Mouse (Mus musculus) WW6 (cell line): Measurements from ENCODE around the gene Olfr649.

Experiments used
- DNase-seq: peaks from one replicate; pipeline ENCODE4 v3.0.0-alpha.2; 2013; ENCODE audit warnings: low read depth, low spot score

Olfr649 gene

GRCm38 (mm10) chr7:104195885-104196284 lies at the start of gene Olfr649:
TSS of gene Olfr649 (minus strand) at chr7:104195985.
- DNase-seq, result no peak

- peak; percentile 68 for DNase-seq
These were observed 48.7 kb upstream of the Olfr649 start, which contains the start of gene Trim34a for GRCm38 (mm10) chr7:104244287-104245181. TSS of gene Trim34a (plus strand) at chr7:104244457.

- no peak for DNase-seq
These were observed 47.8 kb upstream of the Olfr649 start for GRCm38 (mm10) chr7:104243616-104244015.

GRCm38 (mm10) chr7:104240857-104241256 lies 45.1 kb upstream of the Olfr649 start:
- no peak for DNase-seq

- DNase-seq, result no peak
These were observed 35.4 kb upstream of the Olfr649 start for GRCm38 (mm10) chr7:104231203-104231602.

- peak; percentile 83 for DNase-seq
These were observed 23.1 kb upstream of the Olfr649 start, which contains the start of gene Trim6 for GRCm38 (mm10) chr7:104218701-104219569. TSS of gene Trim6 (plus strand) at chr7:104218793.

- peak; percentile 49 for DNase-seq
These were observed 22.1 kb upstream of the Olfr649 start for GRCm38 (mm10) chr7:104217881-104218280.

GRCm38 (mm10) chr7:104216011-104216535 lies 20.3 kb upstream of the Olfr649 start:
- DNase-seq, result no peak

GRCm38 (mm10) chr7:104206197-104206596 lies 10.4 kb upstream of the Olfr649 start:
- no peak for DNase-seq

- peak; percentile 54 for DNase-seq
These were observed 4.0 kb upstream of the Olfr649 start for GRCm38 (mm10) chr7:104199822-104200221.

GRCm38 (mm10) chr7:104191275-104191674 lies 4.5 kb downstream of the Olfr649 start:
- DNase-seq, result no peak

- no peak for DNase-seq
These were observed 12.5 kb downstream of the Olfr649 start, which contains the start of gene Olfr648 for GRCm38 (mm10) chr7:104183292-104183691. TSS of gene Olfr648 (minus strand) at chr7:104183392.

GRCm38 (mm10) chr7:104179074-104179473 lies 16.7 kb downstream of the Olfr649 start:
- no peak for DNase-seq

- DNase-seq, result no peak
These were observed 17.2 kb downstream of the Olfr649 start for GRCm38 (mm10) chr7:104178422-104179054.

- DNase-seq, result no peak
These were observed 20.7 kb downstream of the Olfr649 start for GRCm38 (mm10) chr7:104175085-104175484.

GRCm38 (mm10) chr7:104169634-104170204 lies 26.1 kb downstream of the Olfr649 start:
- no peak for DNase-seq

GRCm38 (mm10) chr7:104167105-104167504 lies 28.7 kb downstream of the Olfr649 start:
- no peak for DNase-seq

GRCm38 (mm10) chr7:104150456-104150855 lies 45.3 kb downstream of the Olfr649 start, which contains the start of gene Ubqlnl:
TSS of gene Ubqlnl (minus strand) at chr7:104150556.
- DNase-seq, result no peak

GRCm38 (mm10) chr7:104143179-104143578 lies 52.6 kb downstream of the Olfr649 start, which contains the start of gene Ubqln3:
TSS of gene Ubqln3 (minus strand) at chr7:104143279.
- no peak for DNase-seq
